Mouse (Mus musculus): ENCODE measurements around the gene Ercc6l2. TPM values are rescaled to one million over a fixed set of nuclear protein-coding genes. Genes with fewer than 3 reads are reported as not detected.
A peak's percentile ranks its signal among the peaks of the same experiment; 100 is the strongest.

Ercc6l2 gene
- polyA plus RNA-seq (2014; fragmentation: Nextera tagmentation; extraction: Ambion mirVana) = 23.1 and 29.5 TPM in 2 replicates

DNA sequence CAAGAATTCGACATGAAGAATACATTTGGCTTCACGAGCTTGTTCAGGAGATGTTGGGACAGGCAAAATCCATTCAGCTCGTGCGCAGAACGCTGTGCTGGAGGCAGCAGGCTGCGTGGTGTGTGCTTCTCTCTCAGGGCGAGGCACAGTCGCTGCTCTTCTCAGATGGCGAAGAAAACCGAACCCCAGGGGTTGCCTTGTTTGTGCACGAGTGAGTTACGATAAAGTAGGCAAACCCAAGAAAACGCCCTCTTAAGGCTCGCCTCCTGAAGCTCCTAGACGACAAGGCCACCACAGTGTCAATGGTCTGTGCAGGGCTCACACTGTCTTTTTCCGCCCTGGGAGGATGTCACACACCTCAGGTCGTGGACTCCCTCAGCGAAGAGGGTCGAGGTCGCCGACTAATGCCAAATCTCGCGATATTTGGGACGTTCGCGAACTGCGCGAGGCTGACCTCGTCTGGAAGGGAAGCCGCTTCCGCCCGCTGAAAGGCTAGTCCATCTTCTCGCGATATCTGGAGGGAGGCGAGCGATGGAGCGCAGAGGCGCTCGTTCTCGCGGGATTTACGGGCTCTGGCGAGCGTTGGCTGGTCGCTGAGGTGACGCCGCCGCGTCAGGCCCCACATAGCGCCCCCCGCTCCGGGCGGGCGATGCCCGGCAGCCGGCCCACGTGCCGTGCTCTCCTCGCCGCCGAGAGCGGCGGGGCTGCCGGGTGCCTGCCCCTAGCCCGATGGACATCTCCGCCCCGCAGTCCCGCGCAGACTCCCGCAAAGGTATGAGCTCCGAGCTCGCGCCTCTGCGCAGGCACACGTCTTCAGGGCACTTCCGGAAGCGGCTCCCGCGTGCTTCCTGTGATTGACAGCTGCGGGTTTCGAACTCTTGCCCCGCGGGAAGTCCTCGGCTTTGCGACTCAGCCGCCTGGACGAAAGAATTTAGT, at the start of gene Ercc6l2:
Gene Ercc6l2 (plus strand): TSS at position 495 of the 936 bp plus-strand sequence.
- H3K27ac ChIP-seq (replicated peaks; ENCODE audit: low read depth, low read length) = peak within 1 kb of the TSS; percentile 72
- WGBS = under 1% methylated on average over 85 of the region's 87 CpGs
- peak; percentile 100 for DNase-seq (ENCODE audit: low spot score)
- H3K9ac ChIP-seq (replicated peaks; ENCODE audit: low read length) = peak within 1 kb of the TSS; percentile 85
- H3K27me3 ChIP-seq (ENCODE audit: control insufficient read depth, insufficient read depth, low read length) = no peaks in the 10 kb centered on the region
- H3K4me1 ChIP-seq (ENCODE audit: control insufficient read depth, insufficient read depth, low read length) = no peaks in the 10 kb centered on the region
- peak within 1 kb of the TSS; percentile 58 for H3K4me3 ChIP-seq (ENCODE audit: low read depth, low read length)
- no peaks in the 10 kb centered on the region for H3K9me3 ChIP-seq (replicated peaks; ENCODE audit: control insufficient read depth, low read length)
- ATAC-seq (replicated peaks; ENCODE audit: insufficient number of reproducible peaks, low FRiP score, low TSS enrichment, low read depth) = peak; percentile 97
- H3K36me3 ChIP-seq (replicated peaks; ENCODE audit: control insufficient read depth, insufficient read depth, low read depth, low read length) = no peaks in the 10 kb centered on the region
- peak within 1 kb of the TSS; percentile 79 for H3K4me2 ChIP-seq (ENCODE audit: low read depth, low read length)

DNA sequence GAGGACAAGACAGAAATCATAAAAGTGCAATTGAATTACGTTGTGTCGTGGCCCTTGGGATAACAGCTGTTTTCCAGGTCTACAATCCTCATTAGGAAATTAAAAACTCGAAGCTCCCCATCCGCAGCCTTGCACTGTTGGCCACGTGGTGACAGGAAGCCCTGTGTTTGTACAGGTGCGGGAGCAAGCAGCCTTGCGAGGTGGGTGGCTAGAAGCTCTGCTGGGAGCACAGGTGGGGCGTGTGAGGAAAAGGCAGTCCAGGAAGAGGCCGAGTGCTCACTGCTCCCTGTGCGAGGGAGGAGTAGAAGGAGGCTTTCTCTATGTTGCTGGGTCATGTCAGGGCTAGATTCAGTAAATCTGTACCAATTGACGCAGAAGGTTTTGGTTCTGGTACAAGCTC, 49.0 kb upstream of the Ercc6l2 start:
- H3K4me3 ChIP-seq (ENCODE audit: low read depth, low read length) = no peak overlapping the region
- H3K36me3 ChIP-seq (replicated peaks; ENCODE audit: control insufficient read depth, insufficient read depth, low read depth, low read length) = no peaks in the 10 kb centered on the region
- 39% methylated on average over 11 of the region's 11 CpGs for WGBS
- no peaks in the 10 kb centered on the region for H3K4me1 ChIP-seq (ENCODE audit: control insufficient read depth, insufficient read depth, low read length)
- peak; percentile 70 for DNase-seq (ENCODE audit: low spot score)
- H3K4me2 ChIP-seq (ENCODE audit: low read depth, low read length) = no peak overlapping the region
- ATAC-seq (replicated peaks; ENCODE audit: insufficient number of reproducible peaks, low FRiP score, low TSS enrichment, low read depth) = 0 out of 2 replicates have a peak, but pooled peaks have one; percentile 62
- no peaks in the 10 kb centered on the region for H3K9me3 ChIP-seq (replicated peaks; ENCODE audit: control insufficient read depth, low read length)
- no peak overlapping the region for H3K27ac ChIP-seq (replicated peaks; ENCODE audit: low read depth, low read length)
- no peak overlapping the region for H3K9ac ChIP-seq (replicated peaks; ENCODE audit: low read length)
- no peaks in the 10 kb centered on the region for H3K27me3 ChIP-seq (ENCODE audit: control insufficient read depth, insufficient read depth, low read length)

DNA sequence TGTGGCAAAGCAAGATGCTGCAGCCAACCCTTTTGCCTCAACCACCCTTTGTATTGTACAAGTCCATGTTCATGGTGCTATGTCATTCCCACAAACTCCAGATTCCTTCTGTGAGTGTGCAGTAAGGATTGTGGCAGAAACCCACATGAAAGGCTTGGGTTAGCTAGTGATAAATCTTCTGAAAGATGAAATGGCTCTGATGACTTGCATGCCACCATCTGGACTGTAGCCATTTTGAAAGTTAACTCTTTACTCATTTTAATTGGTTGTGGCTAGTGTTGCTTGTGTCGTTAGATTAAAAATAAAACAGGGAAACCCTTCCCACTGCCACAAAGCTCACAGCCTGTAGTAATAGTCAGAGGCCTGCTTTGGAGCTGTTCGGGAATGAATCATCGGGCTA, 44.0 kb upstream of the Ercc6l2 start:
- Histone ChIP-seq H3K9me3 (replicated peaks; ENCODE audit: control insufficient read depth, low read length) (no peaks in the 10 kb centered on the region), H3K27me3 (ENCODE audit: control insufficient read depth, insufficient read depth, low read length) (no peaks in the 10 kb centered on the region), H3K4me1 (ENCODE audit: control insufficient read depth, insufficient read depth, low read length) (no peaks in the 10 kb centered on the region), H3K36me3 (replicated peaks; ENCODE audit: control insufficient read depth, insufficient read depth, low read depth, low read length) (no peaks in the 10 kb centered on the region), H3K9ac (replicated peaks; ENCODE audit: low read length) (no peak overlapping the region), H3K4me2 (ENCODE audit: low read depth, low read length) (no peak overlapping the region), H3K27ac (replicated peaks; ENCODE audit: low read depth, low read length) (no peak overlapping the region), H3K4me3 (ENCODE audit: low read depth, low read length) (no peak overlapping the region)
- no peak for ATAC-seq (replicated peaks; ENCODE audit: insufficient number of reproducible peaks, low FRiP score, low TSS enrichment, low read depth)
- no peak for DNase-seq (ENCODE audit: low spot score)
- WGBS = 85% methylated on average over 3 of the region's 3 CpGs

DNA sequence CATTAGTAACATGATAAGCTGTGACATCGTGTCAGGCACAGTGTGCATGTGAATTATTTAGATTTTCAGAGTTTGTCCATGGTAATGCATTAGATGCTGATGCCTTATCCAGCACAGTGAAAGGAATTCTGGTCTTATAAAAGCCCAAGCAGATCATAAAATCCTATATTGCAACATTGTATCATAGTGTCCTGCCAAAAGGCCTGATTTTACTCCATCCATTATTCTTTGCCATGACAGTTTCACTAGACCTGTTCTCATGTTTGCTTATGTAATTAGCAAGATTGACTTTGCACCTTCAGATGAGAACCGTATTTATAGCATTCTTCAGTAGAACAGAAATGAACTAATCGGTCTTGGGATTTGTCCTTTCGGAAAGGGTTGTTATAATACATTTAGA, 36.1 kb upstream of the Ercc6l2 start:
- H3K27me3 ChIP-seq (ENCODE audit: control insufficient read depth, insufficient read depth, low read length) = no peaks in the 10 kb centered on the region
- no peak for DNase-seq (ENCODE audit: low spot score)
- no peaks in the 10 kb centered on the region for H3K9me3 ChIP-seq (replicated peaks; ENCODE audit: control insufficient read depth, low read length)

DNA sequence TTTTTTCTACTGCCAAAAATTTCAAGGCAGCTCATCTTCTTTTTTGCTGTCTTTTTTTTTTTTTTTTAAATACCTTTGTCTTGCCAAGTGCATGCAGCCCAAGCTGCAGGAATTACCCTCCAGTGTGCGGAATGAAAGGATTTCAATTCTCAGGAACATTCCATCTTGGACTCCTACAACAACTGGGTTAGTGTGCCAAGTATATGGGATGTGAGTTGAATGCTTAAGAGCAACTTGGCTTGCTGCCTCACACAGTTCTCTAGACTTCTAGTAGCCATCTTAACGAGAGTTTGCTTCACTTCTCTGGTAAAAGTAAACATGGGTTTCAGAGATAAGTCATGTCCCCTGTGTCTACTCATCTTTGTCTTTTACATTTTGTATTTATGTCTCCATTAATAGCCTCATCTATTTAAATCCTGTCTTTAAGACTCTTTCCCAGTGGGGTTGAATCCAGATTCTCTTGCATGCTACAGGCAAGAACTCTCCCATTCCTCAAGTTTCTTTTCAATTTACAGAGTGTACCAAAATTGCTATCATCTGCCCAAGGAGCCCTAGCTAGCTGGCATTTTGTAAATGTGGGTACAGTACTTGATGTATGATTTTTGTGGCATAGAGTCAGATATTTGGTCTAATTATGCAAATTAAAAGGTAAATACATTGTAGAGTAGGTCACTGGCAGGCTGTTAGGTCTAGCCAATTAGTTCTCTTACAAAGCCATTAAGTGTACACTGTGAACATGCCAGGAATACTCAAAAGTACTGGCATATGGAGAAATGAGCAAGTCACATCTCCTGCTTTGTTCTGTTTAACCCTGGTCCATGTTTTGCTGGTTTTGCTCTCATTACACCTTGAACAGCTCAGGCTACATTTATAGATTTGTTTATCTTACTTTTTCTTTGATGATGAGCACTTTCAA, 35.4 kb upstream of the Ercc6l2 start:
- Histone ChIP-seq H3K36me3 (replicated peaks; ENCODE audit: control insufficient read depth, insufficient read depth, low read depth, low read length) (no peaks in the 10 kb centered on the region), H3K4me1 (ENCODE audit: control insufficient read depth, insufficient read depth, low read length) (no peaks in the 10 kb centered on the region), H3K4me2 (ENCODE audit: low read depth, low read length) (no peak overlapping the region), H3K9ac (replicated peaks; ENCODE audit: low read length) (no peak overlapping the region), H3K9me3 (replicated peaks; ENCODE audit: control insufficient read depth, low read length) (no peaks in the 10 kb centered on the region), H3K27ac (replicated peaks; ENCODE audit: low read depth, low read length) (no peak overlapping the region), H3K4me3 (ENCODE audit: low read depth, low read length) (no peak overlapping the region), H3K27me3 (ENCODE audit: control insufficient read depth, insufficient read depth, low read length) (no peaks in the 10 kb centered on the region)
- ATAC-seq (replicated peaks; ENCODE audit: insufficient number of reproducible peaks, low FRiP score, low TSS enrichment, low read depth) (no peak), DNase-seq (ENCODE audit: low spot score) (no peak)
- 91% methylated on average over 2 of the region's 2 CpGs for WGBS

More for the DNA sequence above, 36.1 kb upstream of the Ercc6l2 start:
- WGBS = 89% methylated on average over 4 of the region's 4 CpGs
- Histone ChIP-seq H3K9ac (replicated peaks; ENCODE audit: low read length) (no peak overlapping the region), H3K4me2 (ENCODE audit: low read depth, low read length) (no peak overlapping the region), H3K4me3 (ENCODE audit: low read depth, low read length) (no peak overlapping the region), H3K4me1 (ENCODE audit: control insufficient read depth, insufficient read depth, low read length) (no peaks in the 10 kb centered on the region), H3K36me3 (replicated peaks; ENCODE audit: control insufficient read depth, insufficient read depth, low read depth, low read length) (no peaks in the 10 kb centered on the region), H3K27ac (replicated peaks; ENCODE audit: low read depth, low read length) (no peak overlapping the region)
- no peak for ATAC-seq (replicated peaks; ENCODE audit: insufficient number of reproducible peaks, low FRiP score, low TSS enrichment, low read depth)

DNA sequence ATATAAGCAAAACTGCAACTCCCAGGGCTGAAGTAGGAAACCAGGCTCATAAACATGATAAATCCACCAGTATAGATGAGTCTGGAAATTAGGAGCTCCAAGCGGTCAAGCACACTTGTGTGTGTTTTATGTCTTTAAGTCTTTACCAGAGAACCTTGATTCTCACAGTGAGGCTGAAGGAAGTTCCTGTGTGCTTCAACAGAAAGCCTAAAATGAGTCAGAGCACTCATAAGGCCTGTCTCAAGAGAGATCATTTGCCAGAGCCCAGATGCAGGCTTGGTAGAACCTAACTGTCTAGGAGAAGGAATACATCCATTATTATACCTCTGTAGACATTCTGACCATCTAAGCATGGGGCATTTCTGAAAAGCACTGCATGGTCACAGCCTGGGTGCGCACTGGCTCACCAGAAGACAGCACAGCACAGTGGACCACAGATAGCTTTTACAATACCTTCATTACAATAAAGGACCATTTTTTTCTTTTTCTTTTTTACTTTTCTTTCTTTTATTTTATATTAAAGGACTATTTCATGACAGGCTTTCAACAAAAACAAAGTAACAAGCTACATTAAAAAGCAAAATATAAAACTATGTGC, 22.7 kb upstream of the Ercc6l2 start:
- DNase-seq (ENCODE audit: low spot score) (no peak), ATAC-seq (replicated peaks; ENCODE audit: insufficient number of reproducible peaks, low FRiP score, low TSS enrichment, low read depth) (no peak)
- no peak overlapping the region for H3K9ac ChIP-seq (replicated peaks; ENCODE audit: low read length)
- no peak overlapping the region for H3K4me3 ChIP-seq (ENCODE audit: low read depth, low read length)
- H3K27ac ChIP-seq (replicated peaks; ENCODE audit: low read depth, low read length) = no peak overlapping the region
- H3K9me3 ChIP-seq (replicated peaks; ENCODE audit: control insufficient read depth, low read length) = no peaks in the 10 kb centered on the region
- 93% methylated on average over 2 of the region's 2 CpGs for WGBS
- no peaks in the 10 kb centered on the region for H3K27me3 ChIP-seq (ENCODE audit: control insufficient read depth, insufficient read depth, low read length)
- H3K4me2 ChIP-seq (ENCODE audit: low read depth, low read length) = no peak overlapping the region
- no peaks in the 10 kb centered on the region for H3K36me3 ChIP-seq (replicated peaks; ENCODE audit: control insufficient read depth, insufficient read depth, low read depth, low read length)
- no peaks in the 10 kb centered on the region for H3K4me1 ChIP-seq (ENCODE audit: control insufficient read depth, insufficient read depth, low read length)

DNA sequence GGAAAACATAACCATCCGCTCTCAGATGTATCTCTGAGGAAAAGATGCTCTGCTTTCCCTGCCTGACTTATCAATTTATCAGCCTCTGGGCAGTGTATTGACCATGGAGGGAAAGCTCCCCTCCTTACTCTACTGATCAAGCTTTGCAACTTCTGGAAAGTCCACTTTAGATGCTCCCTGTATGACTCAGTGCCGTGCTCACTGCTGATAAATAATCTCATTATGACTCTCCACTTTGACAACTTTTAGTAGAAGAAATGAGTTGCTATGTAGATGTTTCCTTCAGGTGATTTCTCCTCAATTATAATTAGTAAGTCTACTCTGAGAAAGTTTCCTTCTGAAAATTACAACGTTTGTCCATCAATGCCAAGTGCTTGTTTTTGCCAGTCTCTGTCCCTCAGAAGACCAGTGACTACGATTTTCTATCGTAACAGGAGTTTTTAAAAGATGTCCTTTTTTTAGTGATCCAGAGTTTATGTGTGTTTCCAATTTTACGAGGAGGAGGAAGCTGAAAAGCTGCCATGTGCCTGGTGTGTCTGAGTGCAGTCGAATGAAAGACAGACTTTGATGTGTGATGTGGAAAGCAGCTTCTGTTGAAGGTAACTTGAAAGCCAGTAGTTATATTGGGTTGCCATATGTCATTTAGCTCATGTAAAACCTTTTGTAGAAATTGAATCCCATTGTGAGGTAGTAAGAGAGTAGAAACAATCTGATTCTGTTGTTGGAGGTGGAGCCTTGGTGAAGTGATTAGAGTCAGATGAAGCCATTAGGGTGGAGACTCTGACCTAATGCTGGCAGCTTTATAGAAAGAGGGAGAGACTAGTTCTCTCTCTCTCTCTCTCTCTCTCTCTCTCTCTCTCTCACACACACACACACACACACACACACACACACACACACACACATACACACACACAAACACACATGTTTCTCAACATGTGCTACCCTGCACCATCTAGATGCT, 21.4 kb upstream of the Ercc6l2 start:
- Histone ChIP-seq H3K4me3 (ENCODE audit: low read depth, low read length) (no peak overlapping the region), H3K9me3 (replicated peaks; ENCODE audit: control insufficient read depth, low read length) (no peaks in the 10 kb centered on the region), H3K9ac (replicated peaks; ENCODE audit: low read length) (no peak overlapping the region), H3K4me2 (ENCODE audit: low read depth, low read length) (no peak overlapping the region), H3K27ac (replicated peaks; ENCODE audit: low read depth, low read length) (no peak overlapping the region), H3K4me1 (ENCODE audit: control insufficient read depth, insufficient read depth, low read length) (no peaks in the 10 kb centered on the region), H3K36me3 (replicated peaks; ENCODE audit: control insufficient read depth, insufficient read depth, low read depth, low read length) (no peaks in the 10 kb centered on the region), H3K27me3 (ENCODE audit: control insufficient read depth, insufficient read depth, low read length) (no peaks in the 10 kb centered on the region)
- WGBS = 77% methylated on average over 7 of the region's 7 CpGs
- DNase-seq (ENCODE audit: low spot score) = no peak
- ATAC-seq (replicated peaks; ENCODE audit: insufficient number of reproducible peaks, low FRiP score, low TSS enrichment, low read depth) = no peak
